Mouse (Mus musculus): ENCODE data around the gene Tln1.
"Not testable (repeated sequence)": the region's sequence is repeated elsewhere in the genome, so short reads cannot be mapped to it uniquely, and the experiment has no call there.

Gene Tln1

DNA sequence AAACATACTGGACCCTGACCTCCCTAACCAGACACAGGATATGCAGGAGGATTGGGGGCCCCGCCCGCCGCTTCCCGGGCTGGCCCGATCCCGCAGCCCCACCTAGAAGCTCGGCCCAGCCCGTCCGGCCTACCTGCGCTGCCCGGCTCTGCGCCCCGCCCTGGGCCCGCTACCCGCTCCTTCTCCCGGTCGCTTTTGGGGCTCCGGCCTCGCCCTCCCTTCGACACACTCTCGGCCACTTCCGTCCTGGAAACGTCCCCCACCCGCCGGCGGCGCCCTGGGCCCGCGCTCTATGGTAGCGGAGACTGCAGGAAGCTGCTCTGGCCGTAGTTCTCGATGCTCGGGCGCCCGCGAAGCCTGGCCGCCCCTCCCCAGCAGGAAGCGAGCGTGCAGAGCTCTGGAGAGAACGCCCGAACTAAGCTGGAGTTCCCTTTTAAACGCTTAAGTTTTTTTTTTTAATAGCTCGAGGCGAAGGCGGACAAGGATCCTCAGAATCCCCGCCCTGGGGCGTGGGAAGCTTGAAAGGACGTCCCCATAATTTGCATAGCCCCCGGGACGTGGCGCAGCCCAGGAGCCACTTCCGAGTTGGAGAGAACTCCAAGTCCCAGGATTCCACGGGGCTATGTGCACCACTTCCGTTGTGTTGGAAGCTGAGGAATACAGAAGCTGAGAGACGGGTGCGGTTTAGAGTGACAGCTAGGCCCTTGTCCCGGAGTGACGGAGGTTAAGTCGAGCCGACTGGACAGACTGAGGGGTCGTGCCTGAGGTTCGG, at the start of gene Tln1, which contains the start of gene Creb3:
TSS of gene Tln1 (minus strand) at position 695 of the 772 bp plus-strand sequence.
TSS of gene Creb3 (plus strand) at position 336 of the 772 bp plus-strand sequence.
- peak; percentile 80 for DNase-seq (ENCODE audit: extremely low read depth, low read depth, low spot score)

- DNase-seq (ENCODE audit: extremely low read depth, low read depth, low spot score): no peak
Observed at GRCm38 (mm10) chr4:43604751-43605685, 42.5 kb upstream of the Tln1 start.

DNA sequence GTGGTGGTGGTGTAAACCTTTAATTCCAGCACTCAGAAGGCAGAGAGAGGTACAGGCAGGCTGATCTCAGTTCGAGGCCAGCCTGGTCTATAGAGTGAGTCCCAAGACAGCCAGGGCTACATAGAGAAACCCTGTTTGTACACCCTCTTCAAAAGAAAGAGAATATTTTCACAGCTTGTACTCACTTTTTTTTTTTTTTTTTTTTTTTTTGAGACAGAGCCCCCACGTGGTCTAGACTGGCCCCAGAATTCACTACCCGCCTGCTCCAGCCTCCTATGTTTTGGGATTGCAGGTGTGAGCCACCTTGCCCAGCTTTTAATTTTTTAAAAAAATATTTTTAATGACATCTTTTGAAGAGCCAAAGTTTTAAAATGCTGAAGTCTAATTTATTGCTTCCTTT, 41.6 kb upstream of the Tln1 start:
- DNase-seq (ENCODE audit: extremely low read depth, low read depth, low spot score): no peak

GRCm38 (mm10) chr4:43600195-43600934, 37.9 kb upstream of the Tln1 start:
- DNase-seq (ENCODE audit: extremely low read depth, low read depth, low spot score): no peak

DNA sequence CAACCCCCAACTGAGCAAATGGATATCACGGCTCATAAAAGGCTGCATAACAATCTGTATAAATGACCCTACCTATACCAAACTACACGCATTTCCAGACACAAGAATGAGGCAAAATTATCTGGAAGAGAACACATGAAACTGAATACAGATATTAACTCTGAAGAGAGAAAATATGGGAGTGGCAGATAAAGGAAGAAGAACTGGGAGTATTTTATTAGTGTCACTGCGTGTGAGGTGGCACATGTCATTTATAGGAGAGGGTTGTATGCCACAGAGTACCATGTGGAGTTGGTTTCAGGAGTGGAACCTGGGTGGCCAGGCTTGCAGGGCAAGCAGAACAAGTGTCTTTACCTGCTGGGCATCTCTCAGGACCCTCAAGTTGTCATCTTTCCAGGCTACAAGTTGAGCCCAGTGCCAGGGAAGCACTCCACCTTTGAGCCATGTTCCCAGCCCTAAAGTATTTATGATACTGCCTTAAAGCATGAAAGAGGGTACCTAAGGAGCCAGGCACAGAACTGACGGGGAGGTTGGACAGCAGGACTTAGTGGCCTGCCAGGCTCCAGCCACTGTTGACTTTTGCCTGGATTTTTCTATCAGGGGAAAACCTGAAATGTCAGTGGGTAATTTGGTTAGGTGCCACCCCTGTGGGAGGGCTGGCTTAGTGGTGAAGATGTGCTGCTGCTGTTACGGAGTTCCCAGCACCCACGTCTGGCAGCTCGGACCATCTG, 36.3 kb upstream of the Tln1 start:
- no peak for DNase-seq (ENCODE audit: extremely low read depth, low read depth, low spot score)

- no peak for DNase-seq (ENCODE audit: extremely low read depth, low read depth, low spot score)
Observed at GRCm38 (mm10) chr4:43598200-43598599, 35.7 kb upstream of the Tln1 start.

- DNase-seq (ENCODE audit: extremely low read depth, low read depth, low spot score): not testable (repeated sequence)
Observed at GRCm38 (mm10) chr4:43596597-43596996, 34.1 kb upstream of the Tln1 start.

DNA sequence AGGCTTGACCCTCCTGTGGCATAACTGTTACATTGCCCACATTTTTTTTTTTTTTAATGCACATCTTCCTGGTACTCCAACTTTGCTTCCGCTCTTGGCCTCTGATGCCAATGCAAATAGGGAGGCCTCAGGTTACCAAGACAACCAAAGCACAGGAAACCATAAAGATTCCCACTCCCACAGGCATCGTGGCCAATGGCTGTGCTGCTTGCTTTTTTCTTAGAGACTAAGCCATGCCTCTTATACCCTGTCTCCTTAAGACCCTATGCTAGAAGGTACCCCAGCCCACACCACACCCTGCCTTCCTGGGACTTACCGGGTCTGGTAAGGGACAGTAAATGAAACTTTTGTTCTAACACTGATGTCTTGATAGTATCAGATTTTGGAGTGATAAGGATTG, 31.0 kb upstream of the Tln1 start:
- no peak for DNase-seq (ENCODE audit: extremely low read depth, low read depth, low spot score)

DNA sequence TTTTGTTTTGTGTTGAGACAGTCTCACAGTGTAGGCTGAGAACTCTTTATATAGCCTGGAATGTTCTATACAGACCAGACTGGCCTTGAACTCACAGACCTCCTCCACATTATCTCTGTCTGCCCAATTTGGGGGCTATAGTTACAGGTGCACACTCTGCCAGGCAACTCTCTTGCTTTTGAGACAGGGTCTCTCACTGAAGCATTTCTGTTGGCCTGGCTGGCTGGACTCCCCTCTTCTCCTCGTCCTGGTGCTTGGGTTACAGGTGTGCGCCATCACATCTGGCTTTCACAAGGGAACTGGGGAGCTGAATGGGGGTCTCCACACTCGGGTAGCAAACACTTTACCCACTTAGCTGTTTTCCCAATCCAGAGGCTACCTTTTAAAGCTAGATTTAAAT, 29.5 kb upstream of the Tln1 start:
- DNase-seq (ENCODE audit: extremely low read depth, low read depth, low spot score): no peak

DNA sequence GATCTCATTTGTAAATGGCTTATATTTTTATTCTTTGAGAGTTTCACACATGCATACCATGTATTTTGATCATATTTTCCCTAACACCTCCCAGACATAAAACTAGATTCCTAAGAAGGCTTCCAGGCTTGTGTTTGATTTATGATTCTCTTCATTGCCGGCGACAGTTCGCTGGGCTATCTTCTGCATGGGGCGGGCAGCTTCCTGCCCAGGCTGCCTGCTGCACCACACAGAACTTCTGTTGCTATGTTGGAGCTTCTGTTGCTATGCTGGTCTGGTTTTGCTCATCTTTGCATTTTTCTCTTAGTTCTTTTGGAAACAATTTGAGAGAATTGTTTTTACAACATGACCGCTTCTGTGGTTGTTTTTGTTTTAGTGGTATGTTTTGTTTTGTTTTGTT, 29.1 kb upstream of the Tln1 start:
- no peak for DNase-seq (ENCODE audit: extremely low read depth, low read depth, low spot score)

GRCm38 (mm10) chr4:43587681-43588080, 25.2 kb upstream of the Tln1 start:
- DNase-seq (ENCODE audit: extremely low read depth, low read depth, low spot score): no peak

- DNase-seq (ENCODE audit: extremely low read depth, low read depth, low spot score): no peak
Observed at GRCm38 (mm10) chr4:43586411-43586810, 23.9 kb upstream of the Tln1 start.

GRCm38 (mm10) chr4:43585682-43586081, 23.2 kb upstream of the Tln1 start:
- DNase-seq (ENCODE audit: extremely low read depth, low read depth, low spot score): no peak

DNA sequence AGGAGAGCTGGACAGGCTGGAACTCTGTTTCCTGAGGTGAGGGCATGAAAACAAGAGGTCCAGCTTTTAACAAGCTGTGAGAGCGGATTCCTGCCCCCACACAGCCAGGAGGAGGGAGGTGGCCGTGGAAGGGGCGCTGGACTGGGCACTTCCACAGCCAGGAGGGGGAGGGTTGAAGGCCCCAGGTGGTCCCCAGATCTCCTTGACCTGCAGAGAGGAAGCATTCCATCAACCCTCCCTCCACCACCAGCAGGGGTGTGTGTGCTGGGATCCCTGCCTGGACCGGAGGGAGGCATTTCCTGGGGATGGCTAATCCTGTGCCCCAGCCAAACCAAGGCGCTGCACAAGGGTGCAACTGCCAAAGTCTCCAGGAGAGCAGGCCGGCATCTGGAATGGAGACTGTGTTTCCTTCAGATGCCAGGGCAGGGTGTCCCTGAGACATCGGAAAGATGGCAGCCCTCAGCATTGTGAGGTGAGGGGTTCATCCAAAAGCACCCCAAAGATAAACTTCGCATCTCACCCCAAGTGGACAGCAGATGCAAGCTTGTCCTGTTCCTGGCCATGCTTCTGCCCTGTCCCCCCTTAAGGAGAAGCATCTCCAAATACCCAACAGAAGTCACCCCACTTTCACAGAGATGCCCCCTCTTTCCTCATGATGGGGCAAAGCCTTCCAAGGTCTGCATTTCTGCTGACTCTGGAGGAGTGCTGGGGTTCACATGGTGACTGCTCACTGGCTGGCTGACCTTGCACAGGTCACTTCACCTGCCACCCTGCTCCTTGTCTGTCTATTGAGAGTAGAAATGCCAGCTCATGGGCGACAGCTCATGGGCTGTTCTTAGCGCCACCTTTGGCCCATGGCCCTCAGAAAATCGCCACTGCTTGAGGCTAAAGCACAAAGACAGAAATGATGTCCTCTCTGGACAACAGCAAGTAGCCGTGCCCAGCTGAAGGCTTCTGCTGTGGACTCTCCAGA, 22.2 kb upstream of the Tln1 start, which contains the start of gene Msmp:
TSS of gene Msmp (minus strand) at position 51 of the 973 bp plus-strand sequence.
- DNase-seq (ENCODE audit: extremely low read depth, low read depth, low spot score): no peak

DNA sequence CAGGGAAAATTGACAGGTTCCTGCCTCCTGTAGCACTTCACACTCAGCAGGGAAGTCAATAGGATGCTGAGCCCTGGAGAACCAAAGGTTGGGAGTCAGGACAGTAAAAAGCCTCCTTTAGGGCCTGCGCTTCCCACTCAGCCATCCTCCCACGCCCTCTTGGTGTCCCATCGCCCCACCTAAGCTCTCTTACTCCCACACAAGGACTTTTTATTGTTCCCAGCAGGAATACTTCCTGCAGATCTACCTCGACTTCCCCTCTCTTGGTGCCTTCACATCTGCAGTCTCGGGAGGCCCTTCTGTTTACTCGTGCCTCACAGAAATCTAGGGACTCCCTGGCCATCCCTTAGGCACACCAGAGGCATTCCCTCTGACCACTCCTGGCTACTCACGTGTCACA, 20.9 kb upstream of the Tln1 start:
- no peak for DNase-seq (ENCODE audit: extremely low read depth, low read depth, low spot score)

DNA sequence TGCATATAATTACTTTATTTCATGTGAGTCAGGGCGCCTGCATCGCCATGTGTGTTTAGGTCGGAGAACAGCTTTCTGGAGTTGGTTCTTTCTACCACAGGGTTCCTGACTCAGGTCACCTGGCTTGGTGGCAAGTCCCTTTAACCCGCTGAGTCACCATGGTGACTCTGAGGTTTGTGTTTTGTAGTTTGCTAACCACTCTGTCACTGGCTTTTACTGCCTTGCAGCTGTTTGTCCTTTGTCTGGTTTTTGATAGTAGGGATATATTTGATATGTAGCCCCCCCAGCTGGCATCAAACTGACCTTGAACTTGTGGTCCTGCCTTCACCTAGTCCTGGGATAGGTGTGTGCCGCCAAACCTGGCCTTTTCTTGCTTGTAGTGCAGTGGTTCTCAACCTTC, 19.8 kb upstream of the Tln1 start:
- no peak for DNase-seq (ENCODE audit: extremely low read depth, low read depth, low spot score)

DNA sequence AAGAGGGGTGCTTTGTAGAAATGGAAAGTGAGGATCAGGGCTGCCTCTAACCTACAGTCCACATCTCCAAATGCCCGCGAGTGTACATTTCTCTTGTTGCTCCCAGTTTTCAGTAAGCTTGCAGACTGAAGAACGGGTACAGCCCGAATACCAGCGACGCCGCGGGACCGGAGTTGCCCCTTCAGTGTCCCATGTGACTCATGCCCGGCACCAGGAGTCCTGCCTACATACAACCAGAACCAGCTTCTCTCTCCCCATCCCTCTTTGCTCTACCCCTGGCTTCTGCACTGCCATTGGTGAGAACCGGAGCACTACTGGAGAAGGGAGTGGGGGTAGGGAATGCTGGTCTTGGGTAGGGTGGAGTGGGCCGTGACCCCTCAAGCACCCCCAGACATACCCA, 18.9 kb upstream of the Tln1 start:
- DNase-seq (ENCODE audit: extremely low read depth, low read depth, low spot score): no peak

- no peak for DNase-seq (ENCODE audit: extremely low read depth, low read depth, low spot score)
Observed at GRCm38 (mm10) chr4:43580721-43581120, 18.2 kb upstream of the Tln1 start.

DNA sequence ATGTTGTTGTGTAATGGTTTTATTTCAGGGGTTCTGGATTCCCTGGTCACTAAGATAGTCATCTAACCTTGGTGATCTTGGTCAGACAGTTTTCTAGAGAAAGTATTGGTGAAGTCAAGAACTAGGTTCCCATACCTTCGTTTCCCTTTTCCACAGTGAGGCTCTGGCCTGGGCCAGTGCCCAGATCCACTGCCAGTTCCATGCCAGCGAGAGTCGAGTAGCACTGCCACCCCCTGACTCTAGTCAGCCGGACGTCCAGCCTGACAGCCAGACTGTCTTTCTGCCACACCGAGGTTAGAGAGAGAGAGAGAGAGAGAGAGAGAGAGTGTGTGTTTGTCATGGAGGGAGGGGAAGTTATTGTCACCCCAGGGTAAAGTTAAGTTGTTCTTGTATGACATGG, 17.2 kb upstream of the Tln1 start:
- no peak for DNase-seq (ENCODE audit: extremely low read depth, low read depth, low spot score)

Measured in fat pad, adult 2 months (tissue).